Mouse (Mus musculus): ENCODE data around the gene Cenpn. TPM values are rescaled to one million over a fixed set of nuclear protein-coding genes. Genes with fewer than 3 reads are reported as not detected.

Gene Cenpn
- polyA plus RNA-seq, 1 experiment from 2014 or later, result 11.8 TPM

DNA sequence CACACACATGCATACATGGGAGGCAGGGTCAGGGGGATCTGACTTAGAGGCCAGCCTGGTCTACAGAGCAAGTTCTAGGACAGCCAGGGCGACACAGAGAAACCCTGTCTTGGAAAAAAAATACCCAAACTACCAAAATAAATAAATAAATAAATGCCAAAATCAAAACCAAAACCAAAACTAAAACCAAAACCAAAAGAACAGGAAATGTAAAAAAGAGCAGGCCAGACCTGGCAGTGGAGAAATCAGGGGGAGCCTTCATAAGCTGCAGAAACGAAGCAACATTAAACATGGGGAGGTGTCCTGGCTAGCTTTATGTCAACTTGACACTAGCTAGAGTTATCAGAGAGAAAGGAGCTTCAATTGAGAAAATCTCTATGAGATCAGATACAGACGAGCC is 29.4 kb upstream of the Cenpn start:
- Histone ChIP-seq H3K4me3 (replicated peaks; ENCODE audit: low read depth, low read length) (no peak overlapping the region), H3K4me2 (ENCODE audit: low read length) (no peak overlapping the region), H3K4me1 (ENCODE audit: control insufficient read depth, insufficient read depth, low read length) (no peaks in the 10 kb centered on the region), H3K9ac (replicated peaks; ENCODE audit: low read length) (no peak overlapping the region), H3K36me3 (ENCODE audit: control insufficient read depth, insufficient read depth, low read length) (peaks cover 3% of the 10 kb centered on the region; the same call in 1 of the 2 replicates), H3K9me3 (ENCODE audit: control insufficient read depth, low read length) (no peaks in the 10 kb centered on the region), H3K27me3 (ENCODE audit: control insufficient read depth, insufficient read depth, low read length) (no peaks in the 10 kb centered on the region), H3K27ac (replicated peaks; ENCODE audit: low read depth, low read length) (no peak overlapping the region)
- no peak for DNase-seq
- WGBS, result 92% methylated on average over 3 of the region's 3 CpGs
- ATAC-seq (ENCODE audit: low FRiP score, low TSS enrichment), result no peak

DNA sequence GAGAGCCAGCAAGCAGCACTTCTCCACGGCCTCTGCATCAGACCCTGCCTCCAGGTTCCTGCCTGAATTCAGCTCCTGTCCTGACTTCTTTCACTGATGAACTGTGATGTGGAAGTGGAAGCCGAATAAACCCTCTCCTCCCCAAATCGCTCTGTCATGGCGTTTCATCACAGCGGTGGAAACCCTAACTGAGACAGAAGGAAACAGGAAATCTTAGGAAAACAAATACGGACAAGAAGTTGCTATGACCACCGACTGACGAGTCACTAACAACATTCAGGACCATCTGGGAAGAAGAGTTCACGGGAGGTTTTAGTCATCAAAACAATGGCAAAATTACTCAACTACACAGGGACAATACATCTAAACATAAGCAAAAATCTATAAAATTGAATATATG is 28.9 kb upstream of the Cenpn start:
- H3K27ac ChIP-seq (replicated peaks; ENCODE audit: low read depth, low read length), result no peak overlapping the region
- H3K4me3 ChIP-seq (replicated peaks; ENCODE audit: low read depth, low read length), result no peak overlapping the region
- H3K9me3 ChIP-seq (ENCODE audit: control insufficient read depth, low read length), result no peaks in the 10 kb centered on the region
- H3K4me2 ChIP-seq (ENCODE audit: low read length), result no peak overlapping the region
- H3K4me1 ChIP-seq (ENCODE audit: control insufficient read depth, insufficient read depth, low read length), result no peaks in the 10 kb centered on the region
- peaks cover 3% of the 10 kb centered on the region; the same call in 1 of the 2 replicates for H3K36me3 ChIP-seq (ENCODE audit: control insufficient read depth, insufficient read depth, low read length)
- H3K27me3 ChIP-seq (ENCODE audit: control insufficient read depth, insufficient read depth, low read length), result no peaks in the 10 kb centered on the region
- DNase-seq, result no peak
- no peak overlapping the region for H3K9ac ChIP-seq (replicated peaks; ENCODE audit: low read length)
- WGBS, result 92% methylated on average over 9 of the region's 9 CpGs
- ATAC-seq (ENCODE audit: low FRiP score, low TSS enrichment), result no peak

- Histone ChIP-seq H3K4me1 (ENCODE audit: control insufficient read depth, insufficient read depth, low read length) (no peaks in the 10 kb centered on the region), H3K9ac (replicated peaks; ENCODE audit: low read length) (no peak overlapping the region), H3K27ac (replicated peaks; ENCODE audit: low read depth, low read length) (no peak overlapping the region), H3K4me2 (ENCODE audit: low read length) (no peak overlapping the region), H3K4me3 (replicated peaks; ENCODE audit: low read depth, low read length) (no peak overlapping the region), H3K27me3 (ENCODE audit: control insufficient read depth, insufficient read depth, low read length) (no peaks in the 10 kb centered on the region), H3K36me3 (ENCODE audit: control insufficient read depth, insufficient read depth, low read length) (peaks cover 3% of the 10 kb centered on the region; the same call in 1 of the 2 replicates), H3K9me3 (ENCODE audit: control insufficient read depth, low read length) (no peaks in the 10 kb centered on the region)
- DNase-seq, result no peak
- WGBS, result 94% methylated on average over 11 of the region's 11 CpGs
- no peak for ATAC-seq (ENCODE audit: low FRiP score, low TSS enrichment)
Measured at GRCm38 (mm10) chr8:116893938-116894337, 27.6 kb upstream of the Cenpn start.

DNA sequence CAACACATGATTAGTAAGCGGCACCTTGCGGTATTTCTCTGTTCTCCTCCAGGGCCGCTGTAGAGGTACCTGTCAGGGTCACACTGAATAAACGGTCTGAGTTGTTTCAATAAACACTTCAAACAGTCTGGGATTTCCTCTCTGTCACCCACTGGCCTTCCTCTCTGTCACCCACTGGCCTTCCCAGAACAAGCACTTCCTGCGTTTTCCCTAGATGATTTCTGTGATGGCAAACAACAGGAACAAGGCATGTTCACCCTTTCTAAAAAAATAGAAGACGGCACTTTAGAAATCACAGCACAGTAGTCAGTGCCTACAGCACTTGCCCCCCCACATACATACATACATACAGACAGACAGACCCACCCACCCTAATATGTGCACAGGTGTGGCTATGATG is 26.0 kb upstream of the Cenpn start:
- H3K4me3 ChIP-seq (replicated peaks; ENCODE audit: low read depth, low read length), result no peak overlapping the region
- no peak overlapping the region for H3K9ac ChIP-seq (replicated peaks; ENCODE audit: low read length)
- 95% methylated on average over 6 of the region's 6 CpGs for WGBS
- no peak overlapping the region for H3K27ac ChIP-seq (replicated peaks; ENCODE audit: low read depth, low read length)
- no peaks in the 10 kb centered on the region for H3K27me3 ChIP-seq (ENCODE audit: control insufficient read depth, insufficient read depth, low read length)
- H3K4me2 ChIP-seq (ENCODE audit: low read length), result no peak overlapping the region
- no peaks in the 10 kb centered on the region for H3K4me1 ChIP-seq (ENCODE audit: control insufficient read depth, insufficient read depth, low read length)
- DNase-seq (no peak), ATAC-seq (ENCODE audit: low FRiP score, low TSS enrichment) (no peak)
- no peaks in the 10 kb centered on the region for H3K9me3 ChIP-seq (ENCODE audit: control insufficient read depth, low read length)
- no peaks in the 10 kb centered on the region for H3K36me3 ChIP-seq (ENCODE audit: control insufficient read depth, insufficient read depth, low read length)

DNA sequence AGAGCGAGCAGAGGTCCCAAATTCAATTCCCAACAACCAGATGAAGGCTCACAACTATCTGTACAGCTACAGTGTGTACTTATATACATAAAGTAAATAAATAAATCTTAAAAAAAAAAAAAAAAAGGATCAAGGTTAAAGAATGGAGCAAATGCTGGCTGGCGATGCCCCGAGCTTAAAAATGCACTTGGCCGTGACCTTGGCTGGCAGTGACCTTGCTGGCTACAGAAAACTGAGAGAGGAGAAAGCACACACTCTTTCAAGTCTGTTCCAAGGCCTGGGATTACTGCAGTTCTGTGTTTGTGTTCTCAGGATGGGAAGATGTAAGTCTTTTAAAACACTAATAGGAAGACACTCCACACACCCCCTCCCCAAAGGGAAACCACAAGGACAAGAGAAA is 16.8 kb upstream of the Cenpn start:
- H3K9me3 ChIP-seq (ENCODE audit: control insufficient read depth, low read length), result no peaks in the 10 kb centered on the region
- 98% methylated on average over 4 of the region's 4 CpGs for WGBS
- no peak overlapping the region for H3K9ac ChIP-seq (replicated peaks; ENCODE audit: low read length)
- ATAC-seq (ENCODE audit: low FRiP score, low TSS enrichment) (no peak), DNase-seq (no peak)
- peaks cover 2% of the 10 kb centered on the region; the same call in 1 of the 2 replicates for H3K36me3 ChIP-seq (ENCODE audit: control insufficient read depth, insufficient read depth, low read length)
- H3K27me3 ChIP-seq (ENCODE audit: control insufficient read depth, insufficient read depth, low read length), result no peaks in the 10 kb centered on the region
- no peak overlapping the region for H3K27ac ChIP-seq (replicated peaks; ENCODE audit: low read depth, low read length)
- H3K4me1 ChIP-seq (ENCODE audit: control insufficient read depth, insufficient read depth, low read length), result no peaks in the 10 kb centered on the region
- H3K4me2 ChIP-seq (ENCODE audit: low read length), result no peak overlapping the region
- no peak overlapping the region for H3K4me3 ChIP-seq (replicated peaks; ENCODE audit: low read depth, low read length)

DNA sequence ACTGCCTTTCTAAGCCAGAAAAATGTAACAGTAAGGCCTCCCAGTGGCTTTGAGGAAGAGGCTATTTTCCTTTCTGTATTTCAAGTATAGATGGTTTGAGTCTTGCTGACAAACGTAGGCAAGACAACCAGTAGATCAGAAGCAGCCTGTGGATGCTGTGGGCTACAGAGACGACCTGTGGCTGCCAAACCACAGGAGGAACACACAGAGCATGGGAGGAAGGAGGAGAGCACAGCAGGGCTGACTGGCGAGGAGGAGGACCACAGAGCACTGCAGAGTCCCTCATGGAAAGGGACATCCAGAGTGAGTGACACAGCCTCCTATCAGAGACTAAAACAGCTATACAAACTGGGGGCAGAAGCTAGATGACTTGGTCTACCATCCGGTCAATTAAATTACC is 16.3 kb upstream of the Cenpn start:
- Histone ChIP-seq H3K27me3 (ENCODE audit: control insufficient read depth, insufficient read depth, low read length) (no peaks in the 10 kb centered on the region), H3K9me3 (ENCODE audit: control insufficient read depth, low read length) (no peaks in the 10 kb centered on the region), H3K9ac (replicated peaks; ENCODE audit: low read length) (no peak overlapping the region), H3K36me3 (ENCODE audit: control insufficient read depth, insufficient read depth, low read length) (peaks cover 2% of the 10 kb centered on the region; the same call in 1 of the 2 replicates), H3K27ac (replicated peaks; ENCODE audit: low read depth, low read length) (no peak overlapping the region), H3K4me3 (replicated peaks; ENCODE audit: low read depth, low read length) (no peak overlapping the region), H3K4me1 (ENCODE audit: control insufficient read depth, insufficient read depth, low read length) (no peaks in the 10 kb centered on the region), H3K4me2 (ENCODE audit: low read length) (no peak overlapping the region)
- DNase-seq (no peak), ATAC-seq (ENCODE audit: low FRiP score, low TSS enrichment) (no peak)
- WGBS, result 91% methylated on average over 4 of the region's 4 CpGs

GRCm38 (mm10) chr8:116905836-116906235 is 15.7 kb upstream of the Cenpn start:
- no peak overlapping the region for H3K27ac ChIP-seq (replicated peaks; ENCODE audit: low read depth, low read length)
- 98% methylated on average over 4 of the region's 4 CpGs for WGBS
- DNase-seq (no peak), ATAC-seq (ENCODE audit: low FRiP score, low TSS enrichment) (no peak)
- H3K4me2 ChIP-seq (ENCODE audit: low read length), result no peak overlapping the region
- peaks cover 4% of the 10 kb centered on the region; the same call in 1 of the 2 replicates for H3K36me3 ChIP-seq (ENCODE audit: control insufficient read depth, insufficient read depth, low read length)
- H3K27me3 ChIP-seq (ENCODE audit: control insufficient read depth, insufficient read depth, low read length), result no peaks in the 10 kb centered on the region
- no peak overlapping the region for H3K9ac ChIP-seq (replicated peaks; ENCODE audit: low read length)
- no peaks in the 10 kb centered on the region for H3K9me3 ChIP-seq (ENCODE audit: control insufficient read depth, low read length)
- H3K4me3 ChIP-seq (replicated peaks; ENCODE audit: low read depth, low read length), result no peak overlapping the region
- no peaks in the 10 kb centered on the region for H3K4me1 ChIP-seq (ENCODE audit: control insufficient read depth, insufficient read depth, low read length)

DNA sequence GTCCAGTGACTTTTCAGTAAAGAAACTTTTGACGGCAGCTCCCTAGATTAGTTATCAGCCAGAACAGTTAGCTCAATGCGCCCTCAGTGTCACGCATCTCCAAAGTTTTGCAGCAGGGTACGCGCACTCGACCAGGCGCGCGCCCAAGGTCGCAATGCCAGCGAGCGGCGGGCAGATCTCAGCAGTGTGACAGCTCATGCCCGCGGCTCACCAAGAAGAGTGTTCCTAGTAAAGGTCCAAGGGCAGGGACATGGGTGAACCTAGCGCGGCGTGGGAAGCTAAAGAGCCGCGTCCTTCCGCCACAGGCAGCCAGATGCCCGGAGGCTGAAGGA is 559 bp upstream of the Cenpn start:
- under 1% methylated on average over 22 of the region's 22 CpGs for WGBS
- ATAC-seq (ENCODE audit: low FRiP score, low TSS enrichment), result peak; percentile 69; the same call in 1 of the 2 replicates

DNA sequence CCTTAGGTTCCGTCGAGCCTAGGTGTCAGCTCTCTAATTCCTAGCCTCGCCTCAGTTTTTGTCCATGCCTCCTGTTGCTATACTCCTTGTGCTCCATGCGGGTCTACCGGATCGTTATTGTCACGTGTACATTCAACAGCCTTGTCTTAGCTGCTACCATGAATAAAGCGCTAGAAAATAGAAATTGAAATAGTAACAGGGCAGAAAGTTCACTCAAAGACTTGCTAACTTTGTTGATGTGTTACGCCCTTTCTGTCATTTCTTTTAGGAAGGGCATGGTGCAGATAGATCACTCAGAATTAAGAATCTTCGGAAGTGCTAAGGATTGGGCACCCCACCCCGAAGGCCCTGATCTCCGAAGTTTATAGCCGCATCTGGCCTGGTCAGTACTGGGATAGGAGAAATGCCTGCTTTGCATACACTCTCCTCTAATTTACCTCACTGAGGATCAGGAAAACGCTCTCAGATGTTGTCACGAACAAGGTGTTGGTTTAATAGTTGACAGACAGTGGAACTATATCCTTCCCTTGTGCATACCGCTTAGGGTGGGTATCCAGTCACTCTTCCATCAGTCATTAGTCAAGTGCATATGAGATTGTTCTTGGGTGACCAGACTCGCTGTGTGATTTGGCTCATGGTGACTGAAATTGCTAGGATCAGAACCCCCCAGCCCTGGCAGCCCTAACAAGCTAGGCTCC is 679 bp downstream of the Cenpn start:
- Histone ChIP-seq H3K4me1 (ENCODE audit: control insufficient read depth, insufficient read depth, low read length) (0 out of 2 replicates have a peak, but pooled peaks cover 5% of the 10 kb centered on the region), H3K4me3 (replicated peaks; ENCODE audit: low read depth, low read length) (peak overlapping the region; percentile 57), H3K27ac (replicated peaks; ENCODE audit: low read depth, low read length) (peak overlapping the region; percentile 80; the same call in 1 of the 2 replicates), H3K9ac (replicated peaks; ENCODE audit: low read length) (peak overlapping the region; percentile 55), H3K9me3 (ENCODE audit: control insufficient read depth, low read length) (no peaks in the 10 kb centered on the region), H3K4me2 (ENCODE audit: low read length) (peak overlapping the region; percentile 69), H3K36me3 (ENCODE audit: control insufficient read depth, insufficient read depth, low read length) (no peaks in the 10 kb centered on the region), H3K27me3 (ENCODE audit: control insufficient read depth, insufficient read depth, low read length) (no peaks in the 10 kb centered on the region)
- WGBS, result 34% methylated on average over 17 of the region's 17 CpGs
- ATAC-seq (ENCODE audit: low FRiP score, low TSS enrichment) (no peak), DNase-seq (no peak)

More for the DNA sequence above, 559 bp upstream of the Cenpn start:
- Histone ChIP-seq H3K36me3 (ENCODE audit: control insufficient read depth, insufficient read depth, low read length) (no peaks in the 10 kb centered on the region), H3K9ac (replicated peaks; ENCODE audit: low read length) (peak overlapping the region; percentile 55), H3K9me3 (ENCODE audit: control insufficient read depth, low read length) (no peaks in the 10 kb centered on the region), H3K27ac (replicated peaks; ENCODE audit: low read depth, low read length) (peak overlapping the region; percentile 80), H3K4me2 (ENCODE audit: low read length) (peak overlapping the region; percentile 69), H3K27me3 (ENCODE audit: control insufficient read depth, insufficient read depth, low read length) (no peaks in the 10 kb centered on the region), H3K4me3 (replicated peaks; ENCODE audit: low read depth, low read length) (peak overlapping the region; percentile 57), H3K4me1 (ENCODE audit: control insufficient read depth, insufficient read depth, low read length) (0 out of 2 replicates have a peak, but pooled peaks cover 5% of the 10 kb centered on the region)
- DNase-seq, result no peak

Measured in midbrain, embryonic 14.5 days (tissue).